Mouse (Mus musculus): ENCODE data around the gene Ucp3.

- TF ChIP-seq CTCF (IDR thresholded peaks at IDR 0.05; ENCODE audit: control insufficient read depth, insufficient read depth, insufficient replicate concordance, low read depth, low read length) (no peak), POLR2A (IDR thresholded peaks at IDR 0.05; ENCODE audit: control insufficient read depth, low read depth, low read length) (peak; percentile 86)
Observed at GRCm38 (mm10) chr7:100493117-100493483, 20.3 kb downstream of the Ucp3 start, which contains the start of gene Ucp2.
